Mouse (Mus musculus): ENCODE data around the gene Srp68. TPM values are rescaled to one million over a fixed set of nuclear protein-coding genes. Genes with fewer than 3 reads are reported as not detected.

Srp68 gene
- polyA plus RNA-seq, 1 experiment: 1.9 TPM

GRCm38 (mm10) chr11:116255982-116256675, 17.9 kb downstream of the Srp68 start:
- Histone ChIP-seq H3K4me3 (replicated peaks) (no peak overlapping the region), H3K27me3 (ENCODE audit: control insufficient read depth) (no peaks in the 10 kb centered on the region), H3K36me3 (ENCODE audit: control insufficient read depth) (peaks cover 95% of the 10 kb centered on the region), H3K9me3 (ENCODE audit: control insufficient read depth, low read length) (no peaks in the 10 kb centered on the region), H3K4me1 (ENCODE audit: control insufficient read depth) (peaks cover 8% of the 10 kb centered on the region; the same call in 1 of the 2 replicates)
- TF ChIP-seq TAL1 (IDR thresholded peaks at IDR 0.05; ENCODE audit: low read length) (no peak), GATA1 (IDR thresholded peaks at IDR 0.05; ENCODE audit: low read length) (no peak)

DNA sequence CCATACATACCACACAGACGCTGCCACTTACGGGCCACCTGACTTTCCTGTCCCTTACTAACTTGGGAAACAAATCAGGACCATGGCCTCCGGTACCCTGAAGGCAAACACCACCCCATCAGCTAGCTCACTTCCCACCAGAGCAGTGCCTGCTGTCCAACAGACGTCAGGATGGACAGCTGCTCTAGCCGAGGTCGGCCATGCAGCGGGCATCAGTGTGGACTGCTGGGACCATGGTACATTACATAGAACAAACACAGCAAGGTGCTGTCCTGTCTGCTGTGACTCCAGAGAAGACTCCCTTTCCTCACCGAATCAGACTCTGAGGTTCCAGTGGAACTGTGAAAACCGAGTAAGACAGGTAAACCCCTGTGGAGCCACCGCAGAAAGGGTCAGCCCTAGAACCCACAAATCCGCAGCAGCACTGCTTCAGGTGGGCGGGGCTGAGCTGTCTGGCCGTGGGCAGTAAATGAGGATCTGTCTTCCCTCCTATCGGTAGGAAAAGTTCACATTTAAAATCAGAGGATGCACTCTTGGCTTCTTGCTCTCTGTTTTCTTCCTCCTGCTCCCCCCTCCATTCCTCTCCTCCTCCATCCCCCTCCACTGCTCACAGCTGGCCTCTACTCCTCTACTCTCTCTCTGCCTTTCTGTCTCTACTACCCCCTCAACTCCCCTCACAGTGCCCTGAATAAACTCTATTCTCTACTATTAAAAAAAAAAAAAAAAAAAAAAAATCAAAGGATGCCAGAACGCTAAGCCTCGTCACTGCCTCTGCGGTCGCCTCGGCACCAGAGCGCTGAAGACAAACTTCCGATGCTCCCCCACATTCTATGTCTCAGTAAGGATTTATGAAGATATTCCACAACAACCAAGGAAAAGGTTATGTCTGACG, 18.7 kb downstream of the Srp68 start:
- TF ChIP-seq TAL1 (IDR thresholded peaks at IDR 0.05; ENCODE audit: low read length) (no peak), GATA1 (IDR thresholded peaks at IDR 0.05; ENCODE audit: low read length) (no peak)
- no peaks in the 10 kb centered on the region for H3K27me3 ChIP-seq (ENCODE audit: control insufficient read depth)
- H3K9me3 ChIP-seq (ENCODE audit: control insufficient read depth, low read length): no peaks in the 10 kb centered on the region
- H3K4me1 ChIP-seq (ENCODE audit: control insufficient read depth): peaks cover 5% of the 10 kb centered on the region; the same call in 1 of the 2 replicates
- peaks cover 95% of the 10 kb centered on the region for H3K36me3 ChIP-seq (ENCODE audit: control insufficient read depth)
- H3K4me3 ChIP-seq (replicated peaks): no peak overlapping the region

DNA sequence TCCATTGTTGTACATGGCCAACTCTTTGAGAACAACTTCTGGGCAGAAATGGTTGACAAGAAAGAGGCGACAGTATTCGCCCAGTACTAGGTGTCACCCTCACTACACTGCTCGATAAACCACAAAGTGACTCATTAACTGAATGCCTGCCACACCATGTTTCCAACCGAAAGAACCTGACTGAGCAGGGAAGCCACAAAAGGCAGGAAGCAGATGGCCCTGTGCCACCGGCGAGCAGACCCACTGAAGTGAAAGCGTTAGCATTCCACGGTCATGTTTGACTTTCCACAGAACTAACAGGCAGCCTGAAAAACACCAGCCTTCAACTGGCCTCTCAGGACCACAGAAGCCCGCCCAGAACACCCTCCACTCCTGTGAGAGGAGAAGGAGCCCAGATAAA, 19.4 kb downstream of the Srp68 start:
- no peaks in the 10 kb centered on the region for H3K27me3 ChIP-seq (ENCODE audit: control insufficient read depth)
- H3K4me3 ChIP-seq (replicated peaks): no peak overlapping the region
- peaks cover 3% of the 10 kb centered on the region; the same call in 1 of the 2 replicates for H3K4me1 ChIP-seq (ENCODE audit: control insufficient read depth)
- H3K9me3 ChIP-seq (ENCODE audit: control insufficient read depth, low read length): no peaks in the 10 kb centered on the region
- peaks cover 95% of the 10 kb centered on the region for H3K36me3 ChIP-seq (ENCODE audit: control insufficient read depth)
- no peak for TF ChIP-seq TAL1 (IDR thresholded peaks at IDR 0.05; ENCODE audit: low read length)
- no peak for TF ChIP-seq GATA1 (IDR thresholded peaks at IDR 0.05; ENCODE audit: low read length)

DNA sequence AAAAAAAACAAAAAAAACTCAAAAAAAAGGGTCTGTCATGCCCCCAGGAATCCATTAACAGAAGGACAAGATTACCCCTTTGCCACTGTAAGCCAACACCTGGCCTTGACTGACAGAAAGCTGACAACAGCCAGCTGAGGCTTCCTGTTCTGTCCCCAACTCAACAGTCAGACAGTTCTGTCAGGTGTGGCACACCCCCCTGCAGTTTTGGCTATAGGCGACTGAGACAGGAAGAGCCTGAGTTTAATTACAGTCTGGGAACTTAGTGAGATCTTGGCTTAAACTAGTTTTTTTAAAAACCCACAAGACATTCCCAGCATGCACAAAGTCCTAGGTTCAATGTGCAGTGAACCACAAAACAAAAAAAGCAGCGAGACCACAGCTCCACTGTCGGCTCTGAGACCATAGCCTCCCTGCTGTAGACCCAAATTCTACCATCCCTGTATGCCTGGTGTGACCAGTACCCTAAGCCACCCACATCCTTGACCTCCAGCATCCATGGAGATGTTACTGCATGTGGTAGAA, 20.9 kb downstream of the Srp68 start:
- Histone ChIP-seq H3K27me3 (ENCODE audit: control insufficient read depth) (no peaks in the 10 kb centered on the region), H3K4me1 (ENCODE audit: control insufficient read depth) (no peaks in the 10 kb centered on the region; the same call in 1 of the 2 replicates), H3K9me3 (ENCODE audit: control insufficient read depth, low read length) (no peaks in the 10 kb centered on the region), H3K36me3 (ENCODE audit: control insufficient read depth) (peaks cover 96% of the 10 kb centered on the region), H3K4me3 (replicated peaks) (no peak overlapping the region)
- TF ChIP-seq TAL1 (IDR thresholded peaks at IDR 0.05; ENCODE audit: low read length) (no peak), GATA1 (IDR thresholded peaks at IDR 0.05; ENCODE audit: low read length) (no peak)

- TF ChIP-seq GATA1 (IDR thresholded peaks at IDR 0.05; ENCODE audit: low read length): no peak
- no peak for TF ChIP-seq TAL1 (IDR thresholded peaks at IDR 0.05; ENCODE audit: low read length)
- Histone ChIP-seq H3K27me3 (ENCODE audit: control insufficient read depth) (no peaks in the 10 kb centered on the region), H3K4me1 (ENCODE audit: control insufficient read depth) (no peaks in the 10 kb centered on the region; the same call in 1 of the 2 replicates), H3K36me3 (ENCODE audit: control insufficient read depth) (peaks cover 98% of the 10 kb centered on the region), H3K4me3 (replicated peaks) (no peak overlapping the region), H3K9me3 (ENCODE audit: control insufficient read depth, low read length) (no peaks in the 10 kb centered on the region)
Observed at GRCm38 (mm10) chr11:116250898-116251297, 23.1 kb downstream of the Srp68 start.

DNA sequence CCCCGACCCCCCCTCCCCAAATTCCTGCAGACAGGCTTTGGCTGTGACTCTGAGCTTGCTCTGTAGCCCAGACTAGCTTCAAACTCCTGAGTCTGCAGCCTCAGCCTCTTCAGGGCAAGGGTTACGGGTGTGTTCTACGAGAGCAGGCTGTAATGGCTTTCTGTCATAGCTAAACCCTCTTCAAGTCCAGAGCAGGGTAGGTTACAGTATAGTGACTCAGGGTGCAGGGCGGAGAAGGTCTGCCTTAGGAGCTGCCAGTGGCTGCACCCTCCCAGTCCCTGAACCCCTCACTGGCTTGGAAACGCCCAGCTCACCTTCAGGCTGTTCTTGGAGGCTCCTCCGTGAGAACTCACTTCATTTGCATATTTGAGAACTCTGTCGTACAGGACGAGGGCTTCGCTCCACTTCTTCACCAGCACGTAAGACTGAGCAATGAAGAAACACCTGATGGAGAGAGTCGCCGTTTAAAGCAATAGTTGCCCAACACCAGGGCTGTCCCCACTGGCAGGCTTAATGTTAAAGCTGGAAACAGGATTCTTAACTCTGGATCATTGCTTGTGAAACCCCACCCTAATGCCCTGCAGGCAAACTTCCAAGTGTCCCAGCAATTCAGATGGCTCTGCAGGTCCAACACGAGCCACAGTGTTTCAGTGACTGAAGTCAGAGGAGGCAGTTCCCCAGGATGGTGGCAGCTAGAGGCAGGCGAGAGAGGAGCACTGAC, 26.4 kb downstream of the Srp68 start:
- H3K4me1 ChIP-seq (ENCODE audit: control insufficient read depth): no peaks in the 10 kb centered on the region
- H3K9me3 ChIP-seq (ENCODE audit: control insufficient read depth, low read length): no peaks in the 10 kb centered on the region
- H3K27me3 ChIP-seq (ENCODE audit: control insufficient read depth): no peaks in the 10 kb centered on the region
- H3K4me3 ChIP-seq (replicated peaks): no peak overlapping the region
- TF ChIP-seq TAL1 (IDR thresholded peaks at IDR 0.05; ENCODE audit: low read length) (no peak), GATA1 (IDR thresholded peaks at IDR 0.05; ENCODE audit: low read length) (no peak)
- peaks cover 91% of the 10 kb centered on the region for H3K36me3 ChIP-seq (ENCODE audit: control insufficient read depth)

GRCm38 (mm10) chr11:116245616-116246015, 28.4 kb downstream of the Srp68 start:
- Histone ChIP-seq H3K36me3 (ENCODE audit: control insufficient read depth) (peaks cover 71% of the 10 kb centered on the region), H3K4me1 (ENCODE audit: control insufficient read depth) (no peaks in the 10 kb centered on the region; the same call in 1 of the 2 replicates), H3K27me3 (ENCODE audit: control insufficient read depth) (no peaks in the 10 kb centered on the region), H3K9me3 (ENCODE audit: control insufficient read depth, low read length) (no peaks in the 10 kb centered on the region), H3K4me3 (replicated peaks) (no peak overlapping the region)
- TF ChIP-seq TAL1 (IDR thresholded peaks at IDR 0.05; ENCODE audit: low read length) (no peak), GATA1 (IDR thresholded peaks at IDR 0.05; ENCODE audit: low read length) (no peak)

- Histone ChIP-seq H3K36me3 (ENCODE audit: control insufficient read depth) (peaks cover 60% of the 10 kb centered on the region), H3K9me3 (ENCODE audit: control insufficient read depth, low read length) (no peaks in the 10 kb centered on the region), H3K27me3 (ENCODE audit: control insufficient read depth) (no peaks in the 10 kb centered on the region), H3K4me1 (ENCODE audit: control insufficient read depth) (no peaks in the 10 kb centered on the region; the same call in 1 of the 2 replicates), H3K4me3 (replicated peaks) (no peak overlapping the region)
- TF ChIP-seq TAL1 (IDR thresholded peaks at IDR 0.05; ENCODE audit: low read length) (no peak), GATA1 (IDR thresholded peaks at IDR 0.05; ENCODE audit: low read length) (no peak)
Observed at GRCm38 (mm10) chr11:116244580-116244979, 29.4 kb downstream of the Srp68 start.

Measured in erythroblast, embryonic 14.5 days (primary cell).